9 mouse cellular contexts compared by ENCODE assay signal in genomic region chr1:155698373-155699159, GRCm38 (mm10). TPM values are rescaled to one million over a fixed set of nuclear protein-coding genes. Genes with fewer than 3 reads are reported as not detected.
DNase-seq lines count a peak whose midpoint lies in the region; ATAC-seq and TF ChIP-seq lines count a peak whose summit lies in the region.
"Had no signal": no experiment of that assay in that cellular context is flagged by ENCODE, and none has a peak within 500 bp of the region (broad histone marks: within the 10 kb centered on the region; RNA-seq: fewer than 3 reads in every experiment).

No protein-coding gene starts in this region.

- DNase-seq in cerebellum, adult 11 months, result peak; percentile 38
- no peak for DNase-seq in cerebellum, postnatal 4 days (ENCODE audit: low spot score in 2 of 2)
- DNase-seq in midbrain, postnatal 0 days (ENCODE audit: low spot score), result peak; percentile 61
- peak; percentile 26 to 52 for DNase-seq in layer of hippocampus, postnatal 25 days (ENCODE audit: extremely low spot score in 1 of 2, low spot score in 1 of 2)
- peak; percentile 60 for DNase-seq in right cerebral cortex, postnatal 4 days
- no peak for DNase-seq in urinary bladder, postnatal 36 days (ENCODE audit: low spot score in 2 of 2)
- DNase-seq: liver, embryonic 13.5 days had no signal

- no peak overlapping the region for H3K9ac ChIP-seq in midbrain, postnatal 0 days (replicated peaks; ENCODE audit: low read length, poor library complexity, severe bottlenecking)
- H3K9ac ChIP-seq in midbrain, embryonic 16.5 days (ENCODE audit: low read depth, low read length), result no peak overlapping the region
- no peak overlapping the region for H3K9ac ChIP-seq in intestine, embryonic 16.5 days (ENCODE audit: low read depth, low read length)
- H3K9ac ChIP-seq: liver, embryonic 13.5 days had no signal

- H3K27me3 ChIP-seq in midbrain, postnatal 0 days (ENCODE audit: insufficient read depth, low read length), result no peaks in the 10 kb centered on the region
- no peaks in the 10 kb centered on the region for H3K27me3 ChIP-seq in midbrain, embryonic 16.5 days (ENCODE audit: control insufficient read depth, insufficient read depth, low read depth, low read length)
- no peaks in the 10 kb centered on the region for H3K27me3 ChIP-seq in intestine, embryonic 16.5 days (replicated peaks; ENCODE audit: control insufficient read depth, insufficient read depth, low read length)
- H3K27me3 ChIP-seq: liver, embryonic 13.5 days had no signal

- H3K4me2 ChIP-seq in midbrain, postnatal 0 days (ENCODE audit: low read depth, low read length, poor library complexity, severe bottlenecking), result no peak overlapping the region
- no peak overlapping the region for H3K4me2 ChIP-seq in midbrain, embryonic 16.5 days (ENCODE audit: low read length)
- H3K4me2 ChIP-seq in intestine, embryonic 16.5 days (ENCODE audit: low read depth, low read length), result no peak overlapping the region
- H3K4me2 ChIP-seq: liver, embryonic 13.5 days had no signal

- H3K9me3 ChIP-seq in midbrain, postnatal 0 days (ENCODE audit: low read length), result no peaks in the 10 kb centered on the region
- no peaks in the 10 kb centered on the region for H3K9me3 ChIP-seq in midbrain, embryonic 16.5 days (replicated peaks; ENCODE audit: control insufficient read depth, low read length, poor library complexity, severe bottlenecking)
- H3K9me3 ChIP-seq in intestine, embryonic 16.5 days (ENCODE audit: control insufficient read depth, low read length), result no peaks in the 10 kb centered on the region
- H3K9me3 ChIP-seq: liver, embryonic 13.5 days had no signal

- no peaks in the 10 kb centered on the region for H3K4me1 ChIP-seq in midbrain, postnatal 0 days (ENCODE audit: insufficient read depth, low read length)
- peaks cover 6% of the 10 kb centered on the region; the same call in 1 of the 2 replicates for H3K4me1 ChIP-seq in midbrain, embryonic 16.5 days (ENCODE audit: control insufficient read depth, insufficient read depth, low read length)
- no peaks in the 10 kb centered on the region for H3K4me1 ChIP-seq in intestine, embryonic 16.5 days (ENCODE audit: control insufficient read depth, insufficient read depth, low read length)
- H3K4me1 ChIP-seq: liver, embryonic 13.5 days had no signal

- no peak for TF ChIP-seq CTCF in midbrain, postnatal 0 days (IDR thresholded peaks at IDR 0.05)

- no peak for ATAC-seq in midbrain, postnatal 0 days (ENCODE audit: low FRiP score)
- no peak for ATAC-seq in midbrain, embryonic 16.5 days
- no peak for ATAC-seq in intestine, embryonic 16.5 days

- no peak overlapping the region for H3K4me3 ChIP-seq in midbrain, postnatal 0 days (ENCODE audit: low read depth, low read length)
- no peak overlapping the region for H3K4me3 ChIP-seq in midbrain, embryonic 16.5 days (ENCODE audit: low read depth, low read length)
- no peak overlapping the region for H3K4me3 ChIP-seq in intestine, embryonic 16.5 days (ENCODE audit: low read length)
- H3K4me3 ChIP-seq: liver, embryonic 13.5 days had no signal

- WGBS in midbrain, postnatal 0 days, result 56% methylated on average over 17 of the region's 17 CpGs
- WGBS in midbrain, embryonic 16.5 days, result 64% methylated on average over 17 of the region's 17 CpGs
- WGBS in intestine, embryonic 16.5 days, result 59% methylated on average over 17 of the region's 17 CpGs

- H3K27ac ChIP-seq in midbrain, postnatal 0 days (ENCODE audit: low read depth, low read length), result no peak overlapping the region
- no peak overlapping the region for H3K27ac ChIP-seq in midbrain, embryonic 16.5 days (ENCODE audit: low read length)
- H3K27ac ChIP-seq in intestine, embryonic 16.5 days (ENCODE audit: low read length), result no peak overlapping the region
- H3K27ac ChIP-seq: liver, embryonic 13.5 days had no signal

- no peaks in the 10 kb centered on the region for H3K36me3 ChIP-seq in midbrain, postnatal 0 days (ENCODE audit: insufficient read depth, low read length)
- no peaks in the 10 kb centered on the region for H3K36me3 ChIP-seq in midbrain, embryonic 16.5 days (ENCODE audit: control insufficient read depth, insufficient read depth, low read length)
- H3K36me3 ChIP-seq in intestine, embryonic 16.5 days (ENCODE audit: control insufficient read depth, insufficient read depth, low read length), result no peaks in the 10 kb centered on the region
- H3K36me3 ChIP-seq: liver, embryonic 13.5 days had no signal

RNA-seq across cellular contexts. Expression of gene Lhx4, which starts 52.9 kb away (rescaled TPM):
- 1.5 and 2.7 TPM in 2 replicates for total RNA-seq in midbrain, postnatal 0 days (2014; rRNA removed)
- 0.99 and 1.1 TPM in 2 replicates for polyA plus RNA-seq in midbrain, postnatal 0 days (2015; fragmentation: Nextera tagmentation; extraction: Ambion mirVana)
- polyA plus RNA-seq in midbrain, embryonic 16.5 days (2015; fragmentation: Nextera tagmentation; extraction: Ambion mirVana), result 0.63 and 1.6 TPM in 2 replicates
- under 1 TPM in 1 of 2 experiments, not detected in 1; 0.07 TPM for total RNA-seq in layer of hippocampus, postnatal 25 days (2021)
- polyA plus RNA-seq in intestine, embryonic 16.5 days (2015; fragmentation: Nextera tagmentation; extraction: Ambion mirVana), result 0.10 TPM in 1 of 2 replicates, not detected in the other
- polyA plus RNA-seq: liver, embryonic 13.5 days had no signal

Comparison
In these comparisons a context has a peak if more than half of its experiments do, and no peak if none do; other contexts are left out.
1. DNase-seq: peak in cerebellum, adult 11 months (single experiment), midbrain, postnatal 0 days (single experiment), layer of hippocampus, postnatal 25 days (2 of 2) and right cerebral cortex, postnatal 4 days (single experiment); none in cerebellum, postnatal 4 days (0 of 2) and urinary bladder, postnatal 36 days (0 of 2).